Mouse (Mus musculus) megakaryocyte-erythroid progenitor cell, adult 5-6 weeks (primary cell): ENCODE results near the gene Vmn2r41. TPM values are rescaled to one million over a fixed set of nuclear protein-coding genes. Genes with fewer than 3 reads are reported as not detected.
"Not testable (repeated sequence)": the region's sequence is repeated elsewhere in the genome, so short reads cannot be mapped to it uniquely, and the experiment has no call there.

ENCODE experiments used
- ATAC-seq: replicated peaks from 2 replicates; pipeline ENCODE4 v1.8.0; 2016; ENCODE audit warnings: mild to moderate bottlenecking, inconsistent platforms; ENCODE audit not compliant: severe bottlenecking, poor library complexity, low FRiP score, low TSS enrichment
- total RNA-seq, 2 experiments: library from RNA; stranded (forward) in 1 of 2; stranded (reverse) in 1 of 2; fragments of 200-1000, 215-1000 nt in 1 of 2; fragments of >200 nt in 1 of 2; fragmentation: Nextera tagmentation in 1 of 2; gene quantifications; 2 replicates each; pipeline ENCODE4 v1.2.3; 2014 to 2017

Vmn2r41 gene
- not detected in 2 replicates for total RNA-seq (2014; fragmentation: Nextera tagmentation)
- not detected in 2 replicates for total RNA-seq (2017)

DNA sequence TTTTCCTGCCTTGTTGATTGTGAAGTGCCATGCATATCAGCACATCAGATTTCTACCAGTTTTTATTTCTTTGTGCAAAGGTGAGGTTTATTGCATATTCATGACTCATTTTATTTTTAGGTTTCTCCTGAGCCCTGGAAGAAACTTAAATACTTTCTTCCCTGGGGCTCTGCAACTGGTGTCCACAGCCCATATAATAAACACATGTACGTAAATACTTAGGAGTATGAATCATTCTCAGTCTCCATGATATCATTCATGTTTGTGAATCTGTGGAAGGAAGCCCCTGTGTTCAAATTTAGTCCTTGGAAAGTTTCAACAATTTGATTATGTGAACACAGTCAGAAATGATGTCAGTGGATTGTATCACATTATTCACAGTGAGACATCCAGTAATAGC is at the start of gene Vmn2r41:
TSS of gene Vmn2r41 (minus strand) at position 101 of the 400 bp plus-strand sequence.
- not testable (repeated sequence) for ATAC-seq

DNA sequence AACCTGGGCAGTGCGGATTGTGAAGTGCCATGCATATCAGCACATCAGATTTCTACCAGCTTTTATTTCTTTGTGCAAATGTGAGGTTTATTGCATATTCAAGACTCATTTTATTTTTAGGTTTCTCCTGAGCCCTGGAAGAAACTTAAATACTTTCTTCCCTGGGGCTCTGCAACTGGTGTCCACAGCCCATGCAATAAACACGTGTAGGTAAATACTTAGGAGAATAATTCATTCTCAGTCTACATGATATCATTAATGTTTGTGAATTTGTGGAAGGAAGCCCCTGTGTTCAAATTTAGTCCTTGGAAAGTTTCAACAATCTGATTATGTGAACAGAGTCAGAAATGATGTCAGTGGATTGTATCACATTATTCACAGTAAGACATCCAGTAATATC is 38.8 kb upstream of the Vmn2r41 start, which contains the start of gene Vmn2r42:
TSS of gene Vmn2r42 (minus strand) at position 101 of the 400 bp plus-strand sequence.
- ATAC-seq = not testable (repeated sequence)

DNA sequence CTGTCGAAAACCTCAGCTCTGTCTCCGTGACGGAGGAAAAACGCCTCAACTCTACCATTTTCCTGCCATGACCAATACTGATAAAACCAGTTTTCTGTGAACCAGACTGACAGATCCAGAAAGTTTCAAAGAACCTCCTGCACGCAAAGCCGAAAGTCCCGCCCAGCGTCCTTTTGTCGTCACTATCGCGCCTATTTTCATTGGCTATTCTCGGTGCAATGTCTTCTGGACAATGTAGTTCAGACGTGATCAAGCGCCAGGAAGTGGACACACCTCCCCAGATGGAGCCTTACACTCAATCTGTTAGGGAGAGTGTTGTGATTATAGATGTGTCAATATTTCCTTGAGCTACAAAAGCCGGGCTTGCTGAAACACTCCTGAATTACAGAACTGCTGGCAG is 68.6 kb downstream of the Vmn2r41 start:
- not testable (repeated sequence) for ATAC-seq

Other genes starting within 250 kb of the Vmn2r41 start
- not detected in 2 replicates for gene Vmn2r42, start 38.7 kb upstream of the Vmn2r41 start, total RNA-seq (2014; fragmentation: Nextera tagmentation)
- not detected in 2 replicates for gene Vmn2r42, start 38.7 kb upstream of the Vmn2r41 start, total RNA-seq (2017)
- not detected in 2 replicates for gene Vmn2r43, start 98.9 kb upstream of the Vmn2r41 start, total RNA-seq (2014; fragmentation: Nextera tagmentation)
- gene Vmn2r43, start 98.9 kb upstream of the Vmn2r41 start, total RNA-seq (2017) = not detected in 2 replicates
- gene Vmn2r44, start 221.7 kb upstream of the Vmn2r41 start, total RNA-seq (2014; fragmentation: Nextera tagmentation) = not detected in 2 replicates
- not detected in 2 replicates for gene Vmn2r44, start 221.7 kb upstream of the Vmn2r41 start, total RNA-seq (2017)